Mouse (Mus musculus): ENCODE data around the gene Slc35e4.

GRCm38 (mm10) chr11:3895933-3896332 is 18.5 kb downstream of the Slc35e4 start:
- TF ChIP-seq CTCF (IDR thresholded peaks at IDR 0.05; ENCODE audit: extremely low read depth, insufficient read depth, low read length) (no peak), POLR2A (IDR thresholded peaks at IDR 0.05; ENCODE audit: extremely low read depth, insufficient read depth, low read length) (no peak)

All from cortical plate, adult 2 months (tissue).